Mouse (Mus musculus): Measurements from ENCODE around the gene Hic1. TPM values are rescaled to one million over a fixed set of nuclear protein-coding genes. Genes with fewer than 3 reads are reported as not detected.

Gene Hic1
- polyA plus RNA-seq, 1 experiment from 2014 or later, result 4.6 TPM

DNA sequence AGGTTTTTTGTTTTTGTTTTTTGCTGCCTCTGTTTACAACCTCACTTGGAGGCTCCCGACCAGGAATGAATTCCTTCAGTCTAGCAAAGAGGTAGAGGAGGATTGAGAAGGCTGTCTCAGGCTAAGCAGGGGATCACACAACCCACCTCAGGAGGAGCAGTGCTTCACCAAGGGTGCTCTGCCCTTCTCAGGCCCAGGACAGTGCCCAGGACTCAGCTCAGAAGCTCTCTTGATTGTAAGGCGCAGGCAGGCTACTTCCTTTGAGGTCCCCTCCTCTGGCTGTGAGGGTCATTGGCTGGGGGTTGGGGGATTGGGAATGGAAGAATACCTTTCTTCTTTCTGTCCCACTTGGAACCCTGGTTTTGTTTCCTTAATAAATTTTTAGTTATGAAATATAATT lies 5.3 kb downstream of the Hic1 start:
- WGBS (ENCODE audit: insufficient replicate concordance), result 61% methylated on average over 2 of the region's 2 CpGs
- peaks cover 44% of the 10 kb centered on the region for H3K36me3 ChIP-seq
- H3K4me1 ChIP-seq, result peaks cover 46% of the 10 kb centered on the region
- no peaks in the 10 kb centered on the region for H3K9me3 ChIP-seq (replicated peaks)
- no peak overlapping the region for H3K9ac ChIP-seq
- no peak for ATAC-seq
- H3K27me3 ChIP-seq (replicated peaks), result peaks cover 63% of the 10 kb centered on the region
- H3K4me3 ChIP-seq, result no peak overlapping the region
- H3K4me2 ChIP-seq, result no peak overlapping the region
- H3K27ac ChIP-seq, result no peak overlapping the region

DNA sequence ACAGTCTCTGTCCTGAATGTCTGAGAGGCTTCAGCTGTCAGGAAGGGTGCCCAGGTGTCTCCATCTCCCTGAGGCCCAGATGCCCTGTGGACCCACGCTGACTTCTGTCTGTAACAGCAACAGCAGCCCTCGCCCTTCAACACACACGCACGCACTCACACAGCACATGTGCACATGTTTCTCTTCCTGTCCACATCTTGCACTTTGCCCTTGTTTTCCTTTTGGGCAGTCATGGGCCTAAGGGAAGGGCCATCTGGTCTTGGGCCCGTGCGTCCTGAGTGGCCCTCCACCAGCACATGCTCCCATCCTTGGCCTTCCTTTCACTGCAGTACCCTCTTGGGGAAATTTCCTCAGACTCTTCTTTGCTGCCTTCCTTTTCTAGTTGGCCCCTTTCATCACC lies 5.9 kb downstream of the Hic1 start:
- ATAC-seq, result no peak
- peaks cover 43% of the 10 kb centered on the region for H3K4me1 ChIP-seq
- H3K4me2 ChIP-seq, result no peak overlapping the region
- H3K9me3 ChIP-seq (replicated peaks), result no peaks in the 10 kb centered on the region
- H3K36me3 ChIP-seq, result peaks cover 47% of the 10 kb centered on the region
- no peak overlapping the region for H3K9ac ChIP-seq
- peaks cover 56% of the 10 kb centered on the region for H3K27me3 ChIP-seq (replicated peaks)
- H3K4me3 ChIP-seq, result no peak overlapping the region
- H3K27ac ChIP-seq, result no peak overlapping the region
- WGBS (ENCODE audit: insufficient replicate concordance), result 73% methylated on average over 6 of the region's 6 CpGs

DNA sequence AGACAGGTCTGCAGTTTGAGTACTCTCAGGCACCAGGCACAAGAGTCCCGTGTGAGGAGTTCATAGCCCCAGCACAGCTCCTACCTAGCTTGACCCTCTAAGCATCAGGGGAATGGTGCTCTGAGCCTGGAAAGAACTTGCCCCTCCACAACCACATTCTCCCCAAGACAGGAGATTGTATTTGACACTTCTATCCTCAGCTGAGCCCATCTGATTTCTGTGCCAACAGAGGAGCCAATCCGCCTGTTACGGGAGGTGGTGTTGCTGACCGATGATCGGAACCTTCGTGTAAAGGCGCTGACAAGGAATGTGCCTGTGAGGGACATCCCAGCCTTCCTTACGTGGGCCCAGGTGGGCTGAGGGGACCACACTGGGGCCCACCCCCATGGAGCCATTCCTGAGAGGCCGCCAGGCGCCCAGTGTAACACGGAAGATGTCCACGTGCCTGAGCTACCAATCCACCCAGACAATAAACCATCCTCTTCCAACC lies 6.7 kb downstream of the Hic1 start:
- Histone ChIP-seq H3K9me3 (replicated peaks) (no peaks in the 10 kb centered on the region), H3K27me3 (replicated peaks) (peaks cover 49% of the 10 kb centered on the region), H3K4me2 (no peak overlapping the region), H3K36me3 (peaks cover 47% of the 10 kb centered on the region), H3K27ac (no peak overlapping the region), H3K9ac (no peak overlapping the region), H3K4me1 (peaks cover 43% of the 10 kb centered on the region), H3K4me3 (no peak overlapping the region)
- WGBS (ENCODE audit: insufficient replicate concordance), result 87% methylated on average over 12 of the region's 12 CpGs
- ATAC-seq, result no peak

DNA sequence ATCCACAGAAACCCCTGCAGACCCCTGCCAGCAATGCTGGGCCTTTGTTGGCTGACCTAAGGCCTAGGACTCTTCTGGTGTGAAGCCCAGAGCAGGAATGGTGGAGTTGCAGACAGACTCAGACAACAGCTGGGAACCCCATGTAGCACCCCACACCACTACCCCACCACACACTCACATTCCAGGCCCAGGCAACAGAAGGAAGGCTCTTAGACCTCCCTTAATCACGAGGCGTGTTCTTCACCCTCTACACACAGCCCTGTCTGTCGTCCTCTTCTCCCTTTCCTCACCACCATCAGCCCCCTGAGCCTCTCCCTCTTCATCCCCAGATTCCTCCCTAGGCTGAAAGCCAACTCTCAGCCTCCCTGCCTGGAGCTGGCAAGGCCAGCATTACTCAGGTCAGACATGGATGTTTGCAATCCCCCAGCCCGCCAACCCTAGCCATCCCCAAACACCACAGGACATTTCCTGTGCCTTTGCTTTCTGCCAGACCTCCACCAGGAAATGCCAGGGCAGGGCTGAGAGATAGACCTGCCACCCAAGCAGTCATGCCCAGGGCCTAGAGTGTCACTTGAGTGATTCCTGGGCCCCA lies 7.8 kb downstream of the Hic1 start:
- peaks cover 43% of the 10 kb centered on the region for H3K4me1 ChIP-seq
- H3K27me3 ChIP-seq (replicated peaks), result peaks cover 37% of the 10 kb centered on the region
- H3K4me2 ChIP-seq, result no peak overlapping the region
- no peak overlapping the region for H3K9ac ChIP-seq
- ATAC-seq, result no peak
- peak overlapping the region; percentile 16; the same call in 1 of the 2 replicates for H3K27ac ChIP-seq
- H3K4me3 ChIP-seq, result no peak overlapping the region
- 52% methylated on average over 4 of the region's 4 CpGs for WGBS (ENCODE audit: insufficient replicate concordance)
- peaks cover 47% of the 10 kb centered on the region for H3K36me3 ChIP-seq
- no peaks in the 10 kb centered on the region for H3K9me3 ChIP-seq (replicated peaks)

DNA sequence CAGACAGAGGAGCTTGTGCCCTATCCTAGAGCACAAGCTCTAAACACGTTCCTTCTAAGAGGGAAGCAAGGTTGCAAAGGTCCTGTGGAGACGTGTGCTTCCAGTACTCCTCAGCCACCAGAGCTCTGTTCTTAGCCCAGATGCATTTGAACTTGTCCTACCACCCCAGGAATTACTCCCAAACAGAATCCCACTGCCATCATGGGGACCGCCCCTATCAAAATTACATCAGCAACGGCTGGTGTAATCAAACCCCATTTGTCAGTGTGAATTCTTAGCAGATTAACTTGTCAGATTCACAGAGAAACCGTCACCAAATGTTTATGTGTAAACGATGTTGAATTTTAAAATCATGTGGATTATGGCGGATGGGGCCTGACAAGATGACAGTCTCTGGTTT lies 8.4 kb downstream of the Hic1 start:
- Histone ChIP-seq H3K9ac (no peak overlapping the region), H3K4me1 (peaks cover 43% of the 10 kb centered on the region), H3K27ac (0 out of 2 replicates have a peak overlapping the region, but pooled peaks have one; percentile 16), H3K4me3 (no peak overlapping the region), H3K9me3 (replicated peaks) (no peaks in the 10 kb centered on the region), H3K27me3 (replicated peaks) (peaks cover 32% of the 10 kb centered on the region), H3K36me3 (peaks cover 50% of the 10 kb centered on the region), H3K4me2 (no peak overlapping the region)
- ATAC-seq, result no peak
- 75% methylated on average over 7 of the region's 7 CpGs for WGBS (ENCODE audit: insufficient replicate concordance)

DNA sequence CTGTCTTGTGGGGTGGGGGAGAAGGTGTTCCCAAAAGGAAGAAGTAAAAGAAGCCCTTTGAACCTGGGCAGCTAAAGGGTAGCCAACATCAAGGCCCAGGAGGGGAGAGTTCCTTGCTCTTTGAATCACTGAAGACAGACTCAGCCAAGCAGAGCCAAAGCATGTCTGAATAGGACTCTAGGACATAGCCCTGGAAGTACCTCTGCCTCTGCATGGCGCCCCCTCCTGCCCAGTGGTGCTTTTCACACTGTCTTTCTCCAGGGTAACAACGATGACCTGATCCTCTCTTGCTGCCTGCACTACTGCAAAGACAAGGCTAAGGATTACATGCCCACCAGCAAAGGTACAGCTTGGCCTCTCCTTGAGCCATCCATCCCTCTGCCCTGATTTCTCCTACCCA lies 9.8 kb downstream of the Hic1 start:
- Histone ChIP-seq H3K9me3 (replicated peaks) (no peaks in the 10 kb centered on the region), H3K4me1 (peaks cover 37% of the 10 kb centered on the region), H3K9ac (no peak overlapping the region), H3K27ac (no peak overlapping the region), H3K27me3 (replicated peaks) (peaks cover 18% of the 10 kb centered on the region), H3K4me3 (no peak overlapping the region), H3K4me2 (no peak overlapping the region), H3K36me3 (peaks cover 46% of the 10 kb centered on the region)
- ATAC-seq, result no peak
- WGBS (ENCODE audit: insufficient replicate concordance), result 29% methylated on average over 2 of the region's 2 CpGs

DNA sequence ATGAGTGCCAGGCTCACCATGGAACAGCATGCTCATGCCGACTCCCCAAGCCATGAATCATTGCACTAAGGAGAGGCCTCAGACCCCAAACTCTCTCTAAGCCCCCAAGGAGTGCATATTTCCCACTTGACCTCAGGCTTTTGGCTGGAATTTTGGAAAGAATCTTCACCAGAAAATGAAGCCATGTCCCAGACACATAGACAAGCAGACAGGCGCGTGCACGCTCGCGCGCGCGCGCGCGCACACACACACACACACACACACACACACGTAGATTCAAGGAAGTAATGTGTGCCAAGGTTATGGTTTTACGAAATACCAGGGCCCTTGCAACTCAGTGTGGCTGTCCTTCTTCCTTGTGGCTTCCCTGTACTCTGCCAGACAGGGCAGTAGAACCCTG lies 10.9 kb downstream of the Hic1 start:
- 89% methylated on average over 14 of the region's 14 CpGs for WGBS (ENCODE audit: insufficient replicate concordance)
- no peak overlapping the region for H3K4me3 ChIP-seq
- H3K4me2 ChIP-seq, result no peak overlapping the region
- H3K4me1 ChIP-seq, result peaks cover 46% of the 10 kb centered on the region
- no peak overlapping the region for H3K27ac ChIP-seq
- H3K9ac ChIP-seq, result no peak overlapping the region
- no peaks in the 10 kb centered on the region for H3K9me3 ChIP-seq (replicated peaks)
- no peak for ATAC-seq
- peaks cover 41% of the 10 kb centered on the region for H3K36me3 ChIP-seq
- H3K27me3 ChIP-seq (replicated peaks), result peaks cover 7% of the 10 kb centered on the region

DNA sequence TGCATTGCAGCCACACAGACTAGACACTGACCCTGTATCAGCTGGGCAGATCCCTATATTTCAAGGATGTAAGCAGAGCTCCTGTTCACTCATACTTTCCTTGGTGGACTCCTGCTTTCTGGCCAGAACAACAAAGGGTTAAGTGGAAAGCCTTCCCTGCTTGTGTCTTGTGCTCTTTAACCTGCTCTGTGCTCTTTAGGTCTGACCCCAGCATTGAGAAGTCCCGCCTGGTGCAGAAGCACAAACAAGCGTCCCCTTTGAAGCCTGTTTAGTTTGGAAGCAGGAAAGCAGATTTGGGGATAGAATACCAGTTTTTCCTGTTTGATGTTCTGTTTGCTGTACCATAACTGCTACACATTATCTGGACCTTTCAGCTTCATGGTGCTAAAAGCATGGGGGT lies 11.4 kb downstream of the Hic1 start:
- H3K27me3 ChIP-seq (replicated peaks), result 0 out of 2 replicates have a peak, but pooled peaks cover 1% of the 10 kb centered on the region
- H3K27ac ChIP-seq, result no peak overlapping the region
- no peak for ATAC-seq
- no peaks in the 10 kb centered on the region for H3K9me3 ChIP-seq (replicated peaks)
- H3K4me1 ChIP-seq, result peaks cover 51% of the 10 kb centered on the region
- peaks cover 36% of the 10 kb centered on the region for H3K36me3 ChIP-seq
- no peak overlapping the region for H3K4me2 ChIP-seq
- no peak overlapping the region for H3K4me3 ChIP-seq
- no peak overlapping the region for H3K9ac ChIP-seq
- WGBS (ENCODE audit: insufficient replicate concordance), result 64% methylated on average over 2 of the region's 2 CpGs

DNA sequence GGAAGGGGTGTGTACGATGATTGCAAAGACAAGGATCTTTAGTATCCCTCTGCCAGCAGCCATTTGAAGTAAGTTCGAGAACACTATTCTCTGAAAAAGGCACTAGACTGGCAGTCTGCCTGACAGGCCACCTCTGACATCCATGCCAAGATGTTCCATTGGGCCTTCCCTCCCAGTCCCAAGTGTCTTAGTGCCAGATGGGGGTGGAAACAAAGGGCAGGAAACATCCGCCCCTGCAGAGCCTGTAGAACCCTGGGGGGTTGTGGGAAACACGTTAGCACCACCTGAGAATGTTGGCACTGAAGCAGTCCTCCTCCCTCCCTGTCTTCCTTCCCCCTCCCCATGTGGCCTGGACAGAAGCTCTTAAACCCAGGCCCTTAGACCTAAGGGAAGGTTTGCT lies 12.3 kb downstream of the Hic1 start:
- no peak for ATAC-seq
- 68% methylated on average over 4 of the region's 4 CpGs for WGBS (ENCODE audit: insufficient replicate concordance)
- Histone ChIP-seq H3K27ac (no peak overlapping the region), H3K4me1 (peaks cover 51% of the 10 kb centered on the region), H3K36me3 (peaks cover 29% of the 10 kb centered on the region), H3K4me3 (no peak overlapping the region), H3K9ac (no peak overlapping the region), H3K27me3 (replicated peaks) (no peaks in the 10 kb centered on the region), H3K4me2 (no peak overlapping the region), H3K9me3 (replicated peaks) (no peaks in the 10 kb centered on the region)

DNA sequence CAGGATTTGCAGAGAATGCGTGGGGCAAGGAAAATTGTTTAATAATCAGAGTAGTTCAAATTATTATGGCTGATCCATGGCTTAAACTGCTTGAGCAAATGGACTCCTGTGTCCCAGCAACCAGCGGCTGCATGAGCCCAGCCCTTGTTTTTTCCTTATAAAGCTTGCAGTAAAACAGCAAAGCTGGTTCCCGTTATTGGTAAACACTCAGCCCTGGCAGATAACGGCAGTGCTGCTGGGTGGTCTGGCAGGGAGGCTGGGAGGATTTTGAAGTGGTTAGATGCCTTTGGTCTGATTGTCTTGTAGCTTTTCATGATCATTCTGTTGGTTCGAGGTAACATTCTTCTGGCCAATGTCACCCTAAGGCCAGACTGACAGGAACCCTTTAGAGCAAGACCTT lies 12.9 kb downstream of the Hic1 start:
- Histone ChIP-seq H3K27ac (no peak overlapping the region), H3K4me2 (no peak overlapping the region), H3K4me1 (peaks cover 55% of the 10 kb centered on the region), H3K4me3 (no peak overlapping the region), H3K9ac (no peak overlapping the region), H3K36me3 (peaks cover 25% of the 10 kb centered on the region), H3K27me3 (replicated peaks) (no peaks in the 10 kb centered on the region), H3K9me3 (replicated peaks) (no peaks in the 10 kb centered on the region)
- ATAC-seq, result no peak
- WGBS (ENCODE audit: insufficient replicate concordance), result 64% methylated on average over 5 of the region's 5 CpGs

DNA sequence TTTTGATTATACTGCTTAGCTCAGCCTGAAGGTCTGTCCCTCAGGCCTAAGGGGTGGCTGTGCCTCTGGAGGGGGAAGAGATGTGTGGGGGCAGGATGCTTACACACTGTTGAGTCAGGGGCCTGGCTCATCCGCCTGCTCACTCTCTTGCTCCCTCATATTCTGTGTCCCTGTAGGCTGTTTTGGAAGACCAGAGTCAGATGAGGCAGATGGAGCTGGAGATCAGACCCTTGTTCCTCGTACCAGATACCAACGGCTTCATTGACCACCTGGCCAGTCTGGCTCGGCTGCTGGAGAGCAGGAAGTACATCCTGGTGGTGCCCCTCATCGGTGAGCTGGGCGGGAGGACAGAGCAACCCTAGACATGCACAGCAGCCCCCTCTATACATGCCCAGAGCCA lies 13.3 kb downstream of the Hic1 start:
- WGBS (ENCODE audit: insufficient replicate concordance), result 57% methylated on average over 6 of the region's 6 CpGs

DNA sequence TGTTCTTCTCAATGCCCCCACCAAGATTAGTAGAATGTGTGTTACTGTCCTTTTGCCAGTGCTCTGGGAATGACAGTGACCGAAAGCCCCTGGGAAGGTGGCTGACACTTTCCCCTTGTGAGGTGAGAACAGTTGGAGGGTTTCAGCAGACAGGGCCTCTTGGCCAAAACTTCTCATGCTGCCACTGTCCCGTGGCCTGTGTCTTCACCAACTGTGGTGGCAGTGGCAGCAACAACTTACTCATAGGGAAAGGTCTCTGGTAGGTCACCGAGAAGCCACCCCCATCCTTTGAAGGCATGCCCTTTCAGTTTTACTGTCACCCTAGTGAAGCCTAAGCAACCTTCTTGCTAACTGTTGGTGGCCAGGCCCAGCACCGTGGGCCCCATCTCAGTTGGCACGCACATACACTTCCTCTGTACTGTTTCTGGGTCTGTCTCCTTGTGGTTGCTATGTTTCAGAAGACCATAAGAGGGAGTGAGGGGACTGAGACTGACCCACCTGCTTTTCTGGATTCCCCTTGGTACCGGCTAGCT lies 15.2 kb downstream of the Hic1 start:
- H3K9me3 ChIP-seq (replicated peaks), result no peaks in the 10 kb centered on the region
- no peaks in the 10 kb centered on the region for H3K27me3 ChIP-seq (replicated peaks)
- H3K9ac ChIP-seq, result no peak overlapping the region
- H3K4me2 ChIP-seq, result no peak overlapping the region
- ATAC-seq, result no peak
- H3K27ac ChIP-seq, result no peak overlapping the region
- WGBS (ENCODE audit: insufficient replicate concordance), result 50% methylated on average over 6 of the region's 6 CpGs
- no peak overlapping the region for H3K4me3 ChIP-seq
- peaks cover 55% of the 10 kb centered on the region for H3K4me1 ChIP-seq
- H3K36me3 ChIP-seq, result peaks cover 18% of the 10 kb centered on the region

More for the DNA sequence above, 13.3 kb downstream of the Hic1 start:
- no peak overlapping the region for H3K4me3 ChIP-seq
- no peak overlapping the region for H3K4me2 ChIP-seq
- H3K9ac ChIP-seq, result no peak overlapping the region
- H3K36me3 ChIP-seq, result peaks cover 24% of the 10 kb centered on the region
- H3K9me3 ChIP-seq (replicated peaks), result no peaks in the 10 kb centered on the region
- peaks cover 55% of the 10 kb centered on the region for H3K4me1 ChIP-seq
- H3K27ac ChIP-seq, result no peak overlapping the region
- no peaks in the 10 kb centered on the region for H3K27me3 ChIP-seq (replicated peaks)
- ATAC-seq, result no peak

Measured in liver, embryonic 12.5 days (tissue).